Mouse (Mus musculus) olfactory bulb, adult 2 months (tissue): ENCODE measurements around the gene Map7d2. TPM values are rescaled to one million over a fixed set of nuclear protein-coding genes. Genes with fewer than 3 reads are reported as not detected.

Experiments
- H3K27ac ChIP-seq: fragments of 200-500 bp; 2 replicates; pipeline ENCODE4 v1.5.1; 2012; ENCODE audit warnings: low read depth, low read length; ENCODE audit not compliant: insufficient read depth
- H3K4me1 ChIP-seq: fragments of 200-500 bp; 2 replicates; pipeline ENCODE4 v1.6.1; 2012; ENCODE audit warnings: low read length; ENCODE audit not compliant: control insufficient read depth, insufficient read depth
- H3K4me3 ChIP-seq: fragments of 200-500 bp; 2 replicates; pipeline ENCODE4 v1.5.1; 2012; ENCODE audit warnings: mild to moderate bottlenecking, low read depth, low read length, moderate library complexity; ENCODE audit not compliant: insufficient read depth
- CTCF ChIP-seq: fragments of 200-500 bp; IDR thresholded peaks from 2 replicates; pipeline ENCODE4 v1.5.1; 2012; ENCODE audit warnings: low read depth, mild to moderate bottlenecking, low read length, moderate library complexity; ENCODE audit not compliant: insufficient read depth
- POLR2A ChIP-seq: fragments of 200-500 bp; IDR thresholded peaks from 2 replicates; pipeline ENCODE4 v1.6.1; 2012; ENCODE audit warnings: mild to moderate bottlenecking, low read depth, low read length, moderate library complexity; ENCODE audit not compliant: insufficient read depth
- WGBS: fragments of 180-500 bp; shearing (Covaris S2); methylation state at CpG from one replicate; pipeline ENCODE4 v1.1.7; 2018; 5-methylcytosine and 5-hydroxymethylcytosine counted together
- polyA plus RNA-seq: library from polyadenylated mRNA; stranded (reverse); fragments of >200 nt; gene quantifications from 2 replicates; pipeline ENCODE4 v1.2.4, GENCODE M21; 2012; ENCODE audit warnings: low replicate concordance; ENCODE audit not compliant: missing spikeins, insufficient read depth, insufficient read length

Gene Map7d2
- polyA plus RNA-seq, 1 experiment: 236 TPM

GRCm38 (mm10) chrX:159508331-159509036 is 94.1 kb downstream of the Map7d2 start:
- 0 out of 2 replicates have a peak, but pooled peaks cover 4% of the 10 kb centered on the region for H3K4me1 ChIP-seq
- no peak overlapping the region for H3K27ac ChIP-seq
- no peak overlapping the region for H3K4me3 ChIP-seq
- TF ChIP-seq CTCF (no peak), POLR2A (no peak)
- 66% methylated on average over 19 of the region's 19 CpGs for WGBS

- TF ChIP-seq CTCF (no peak), POLR2A (no peak)
- H3K27ac ChIP-seq: no peak overlapping the region
- H3K4me3 ChIP-seq: no peak overlapping the region
- 55% methylated on average over 4 of the region's 4 CpGs for WGBS
- 0 out of 2 replicates have a peak, but pooled peaks cover 4% of the 10 kb centered on the region for H3K4me1 ChIP-seq
These were observed 94.7 kb downstream of the Map7d2 start for GRCm38 (mm10) chrX:159509042-159509441.

DNA sequence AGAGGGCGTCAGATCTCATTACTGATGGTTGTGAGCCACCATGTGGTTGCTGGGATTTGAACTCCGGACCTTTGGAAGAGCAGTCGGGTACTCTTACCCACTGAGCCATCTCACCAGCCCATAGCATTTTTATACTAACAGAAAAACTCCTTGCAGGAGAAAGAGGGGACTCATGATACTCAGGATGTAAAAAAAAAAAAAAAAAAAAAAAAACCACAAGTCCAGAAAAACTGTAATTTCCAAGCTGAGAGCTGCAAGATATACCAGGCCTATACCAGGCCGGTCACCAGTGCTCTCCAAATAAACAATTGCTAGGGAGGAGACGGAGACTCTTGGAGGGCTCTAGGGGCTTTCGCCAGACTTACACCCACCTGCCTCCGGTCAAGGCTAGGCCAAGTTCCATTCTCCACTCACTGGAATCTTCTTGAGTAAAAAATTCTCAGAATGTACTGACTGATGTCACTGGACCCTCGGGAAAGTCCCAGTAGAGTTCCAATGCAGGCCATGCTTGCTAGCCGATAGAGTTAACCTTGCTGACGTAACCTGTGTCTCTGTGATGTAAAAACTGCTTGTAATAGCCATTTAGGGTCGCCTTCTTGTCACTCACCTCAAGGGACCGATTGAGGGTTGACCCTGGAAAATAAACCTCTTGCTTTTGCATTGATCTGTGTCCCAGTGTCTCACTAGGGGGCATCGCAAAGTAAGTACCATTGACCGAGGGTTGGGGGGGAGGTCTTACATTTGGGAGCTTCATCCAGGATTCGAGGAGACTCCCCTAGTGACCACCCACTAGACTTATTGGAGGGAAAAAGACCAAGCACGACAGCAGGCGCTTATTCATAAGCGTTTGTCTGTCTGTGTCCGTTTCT is 95.7 kb downstream of the Map7d2 start:
- TF ChIP-seq POLR2A (no peak), CTCF (no peak)
- no peak overlapping the region for H3K4me3 ChIP-seq
- 0 out of 2 replicates have a peak, but pooled peaks cover 4% of the 10 kb centered on the region for H3K4me1 ChIP-seq
- 84% methylated on average over 19 of the region's 19 CpGs for WGBS
- H3K27ac ChIP-seq: no peak overlapping the region

DNA sequence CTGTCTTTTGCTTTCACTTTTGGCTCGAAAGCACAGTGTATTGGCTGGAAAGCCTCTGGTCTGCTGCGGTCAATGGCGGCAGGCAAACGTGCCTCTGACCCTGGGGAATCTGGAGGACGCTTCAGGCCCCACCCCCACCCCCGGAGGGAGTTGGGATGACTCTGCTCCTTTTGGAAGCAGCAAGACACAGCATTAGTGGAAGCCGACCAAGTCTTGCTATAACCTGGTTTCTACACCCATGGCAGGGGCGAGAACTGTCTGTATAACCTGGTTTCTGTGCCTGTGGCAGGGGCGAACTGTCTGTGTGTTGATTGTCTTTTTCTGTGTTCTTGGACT is 96.3 kb downstream of the Map7d2 start:
- H3K4me1 ChIP-seq: 0 out of 2 replicates have a peak, but pooled peaks cover 4% of the 10 kb centered on the region
- no peak overlapping the region for H3K27ac ChIP-seq
- no peak overlapping the region for H3K4me3 ChIP-seq
- TF ChIP-seq POLR2A: no peak
- no peak for TF ChIP-seq CTCF
- WGBS: 78% methylated on average over 9 of the region's 9 CpGs

GRCm38 (mm10) chrX:159515599-159515998 is 101.2 kb downstream of the Map7d2 start:
- H3K4me3 ChIP-seq: no peak overlapping the region
- no peaks in the 10 kb centered on the region for H3K4me1 ChIP-seq
- 85% methylated on average over 6 of the region's 6 CpGs for WGBS
- H3K27ac ChIP-seq: no peak overlapping the region
- TF ChIP-seq POLR2A (no peak), CTCF (no peak)

DNA sequence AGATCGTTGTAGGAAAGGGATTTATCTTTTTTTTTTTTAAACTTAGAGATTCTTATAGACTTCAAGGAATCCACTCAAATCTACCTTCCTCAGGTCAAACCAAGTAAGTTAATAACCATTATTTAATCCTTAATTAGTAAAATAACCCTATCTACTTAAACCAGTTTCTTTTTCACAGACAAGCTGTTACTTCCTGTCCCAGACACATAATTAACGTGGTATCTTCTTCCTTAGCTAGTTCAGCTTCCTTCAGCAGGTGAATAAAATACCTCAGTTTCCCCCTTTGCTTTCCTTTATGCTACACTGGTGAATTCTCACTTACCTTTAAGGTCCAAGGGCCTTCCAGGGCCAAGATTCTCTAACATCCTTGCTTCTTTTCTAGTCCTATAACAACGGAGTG is 107.4 kb downstream of the Map7d2 start:
- TF ChIP-seq CTCF (no peak), POLR2A (no peak)
- Histone ChIP-seq H3K27ac (no peak overlapping the region), H3K4me3 (no peak overlapping the region), H3K4me1 (no peaks in the 10 kb centered on the region)
- 77% methylated on average over 3 of the region's 3 CpGs for WGBS

- 82% methylated on average over 4 of the region's 4 CpGs for WGBS
These were observed 108.3 kb downstream of the Map7d2 start for GRCm38 (mm10) chrX:159522651-159523050.

DNA sequence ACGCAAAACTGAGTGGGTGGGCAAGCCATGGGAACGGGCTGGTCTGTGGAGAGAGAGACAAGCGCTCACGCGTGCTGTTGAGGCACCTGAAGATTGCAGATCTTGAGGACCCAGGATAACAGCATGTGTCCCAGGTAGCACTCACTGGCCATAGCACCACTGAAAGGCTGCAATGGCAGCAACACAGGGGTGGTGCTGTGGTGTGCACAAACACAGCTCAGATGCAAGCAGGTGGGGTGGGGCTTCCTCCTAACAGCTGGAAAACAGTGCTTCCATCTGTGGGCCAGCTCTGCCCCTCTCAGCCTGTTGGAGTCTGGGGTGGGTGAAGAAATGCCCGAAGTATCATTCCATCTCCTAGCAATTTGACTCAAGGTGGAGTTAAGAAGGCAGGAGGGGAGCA is 112.0 kb downstream of the Map7d2 start, which contains the start of gene Bclaf3:
TSS of gene Bclaf3 (plus strand) at position 301 of the 400 bp plus-strand sequence.
- TF ChIP-seq POLR2A (no peak), CTCF (no peak)
- Histone ChIP-seq H3K4me1 (no peaks in the 10 kb centered on the region), H3K4me3 (no peak within 1 kb of the TSS), H3K27ac (no peak within 1 kb of the TSS)
- 92% methylated on average over 6 of the region's 6 CpGs for WGBS

More at GRCm38 (mm10) chrX:159522651-159523050, 108.3 kb downstream of the Map7d2 start:
- H3K4me3 ChIP-seq: no peak overlapping the region
- no peaks in the 10 kb centered on the region for H3K4me1 ChIP-seq
- H3K27ac ChIP-seq: no peak overlapping the region
- TF ChIP-seq CTCF: no peak
- no peak for TF ChIP-seq POLR2A

GRCm38 (mm10) chrX:159532427-159532810 is 118.0 kb downstream of the Map7d2 start:
- WGBS: 15% methylated on average over 38 of the region's 38 CpGs

More at GRCm38 (mm10) chrX:159532427-159532810, 118.0 kb downstream of the Map7d2 start:
- Histone ChIP-seq H3K4me1 (no peaks in the 10 kb centered on the region), H3K27ac (no peak overlapping the region; the same call in 1 of the 2 replicates), H3K4me3 (peak overlapping the region; percentile 80)
- TF ChIP-seq CTCF: peak; percentile 77
- TF ChIP-seq POLR2A: peak; percentile 54
